ENCODE assay signal across 30 mouse cellular contexts in genomic region chr3:144151001-144151400, GRCm38 (mm10).
"Had no signal": no experiment of that assay in that cellular context is flagged by ENCODE, and none has a peak within 500 bp of the region (broad histone marks: within the 10 kb centered on the region; RNA-seq: fewer than 3 reads in every experiment).

No protein-coding gene starts in this region.

- H3K36me3 ChIP-seq: heart, embryonic 12.5 days; heart, embryonic 13.5 days; heart, embryonic 15.5 days; hindbrain, embryonic 10.5 days; hindbrain, embryonic 12.5 days; hindbrain, embryonic 13.5 days; hindbrain, embryonic 15.5 days; intestine, embryonic 15.5 days; kidney, embryonic 15.5 days had no signal

- H3K4me3 ChIP-seq: heart, embryonic 12.5 days; heart, embryonic 13.5 days; heart, embryonic 15.5 days; hindbrain, embryonic 10.5 days; hindbrain, embryonic 12.5 days; hindbrain, embryonic 13.5 days; hindbrain, embryonic 15.5 days; intestine, embryonic 15.5 days; kidney, embryonic 15.5 days; layer of hippocampus, adult 2 months; left cerebral cortex, adult 2 months had no signal

- H3K9ac ChIP-seq: heart, embryonic 12.5 days; heart, embryonic 13.5 days; heart, embryonic 15.5 days; hindbrain, embryonic 12.5 days; hindbrain, embryonic 13.5 days; hindbrain, embryonic 14.5 days; hindbrain, embryonic 15.5 days; intestine, embryonic 15.5 days; kidney, embryonic 15.5 days had no signal

- H3K9me3 ChIP-seq: heart, embryonic 12.5 days; heart, embryonic 13.5 days; heart, embryonic 15.5 days; hindbrain, embryonic 10.5 days; hindbrain, embryonic 12.5 days; hindbrain, embryonic 13.5 days; hindbrain, embryonic 15.5 days; intestine, embryonic 15.5 days; kidney, embryonic 15.5 days had no signal

- H3K27ac ChIP-seq: heart, embryonic 13.5 days; heart, embryonic 15.5 days; hindbrain, embryonic 10.5 days; hindbrain, embryonic 12.5 days; hindbrain, embryonic 13.5 days; hindbrain, embryonic 14.5 days; hindbrain, embryonic 15.5 days; hindbrain, postnatal 0 days; intestine, embryonic 15.5 days; kidney, embryonic 15.5 days; kidney, postnatal 0 days; layer of hippocampus, adult 2 months; left cerebral cortex, adult 2 months had no signal

- DNase-seq: heart, postnatal 14 days; heart, postnatal 36 days; heart, postnatal 4 days; kidney, adult 11 months; kidney, adult 18-20 months; kidney, adult 2 months; kidney, adult 8-10 months; kidney, adult 9 months; kidney, postnatal 10 days; kidney, postnatal 14 days; kidney, postnatal 25 days; kidney, postnatal 36 days; kidney, postnatal 4 days; layer of hippocampus, adult 9-11 months; layer of hippocampus, postnatal 36 days had no signal

- H3K4me2 ChIP-seq: heart, embryonic 11.5 days; heart, embryonic 12.5 days; heart, embryonic 13.5 days; heart, embryonic 15.5 days; hindbrain, embryonic 12.5 days; hindbrain, embryonic 13.5 days; hindbrain, embryonic 14.5 days; hindbrain, embryonic 15.5 days; intestine, embryonic 15.5 days; kidney, embryonic 15.5 days had no signal

- H3K27me3 ChIP-seq: heart, embryonic 12.5 days; heart, embryonic 13.5 days; heart, embryonic 15.5 days; hindbrain, embryonic 12.5 days; hindbrain, embryonic 13.5 days; intestine, embryonic 15.5 days; kidney, embryonic 15.5 days had no signal

- H3K4me1 ChIP-seq: hindbrain, embryonic 12.5 days; hindbrain, embryonic 13.5 days; hindbrain, embryonic 15.5 days had no signal
